Mouse (Mus musculus): ENCODE measurements around the gene Snrpa. TPM values are rescaled to one million over a fixed set of nuclear protein-coding genes. Genes with fewer than 3 reads are reported as not detected.
A peak's percentile ranks its signal among the peaks of the same experiment; 100 is the strongest.

Gene Snrpa
- polyA plus RNA-seq, 1 experiment from 2014 or later: 320 TPM

GRCm38 (mm10) chr7:27198779-27199178 lies 2.7 kb upstream of the Snrpa start:
- no peak for TF ChIP-seq CTCF (IDR thresholded peaks at IDR 0.05; ENCODE audit: low read depth)
- DNase-seq (no peak), ATAC-seq (ENCODE audit: insufficient read depth) (no peak)
- H3K9ac ChIP-seq: no peak overlapping the region
- H3K4me3 ChIP-seq (ENCODE audit: low read depth, low read length): no peak overlapping the region
- 89% methylated on average over 8 of the region's 8 CpGs for WGBS
- no peaks in the 10 kb centered on the region for H3K27me3 ChIP-seq (ENCODE audit: insufficient read depth, low read length)
- H3K27ac ChIP-seq (ENCODE audit: low read depth): no peak overlapping the region
- H3K4me2 ChIP-seq: no peak overlapping the region
- H3K36me3 ChIP-seq (ENCODE audit: insufficient read depth): peaks cover 38% of the 10 kb centered on the region
- peaks cover 5% of the 10 kb centered on the region for H3K4me1 ChIP-seq (ENCODE audit: insufficient read depth)
- no peaks in the 10 kb centered on the region for H3K9me3 ChIP-seq (ENCODE audit: low read depth, low read length)

- no peak overlapping the region for H3K4me2 ChIP-seq
- no peak for TF ChIP-seq CTCF (IDR thresholded peaks at IDR 0.05; ENCODE audit: low read depth)
- no peak overlapping the region for H3K27ac ChIP-seq (ENCODE audit: low read depth)
- H3K36me3 ChIP-seq (ENCODE audit: insufficient read depth): peaks cover 42% of the 10 kb centered on the region
- ATAC-seq (ENCODE audit: insufficient read depth): no peak
- H3K4me1 ChIP-seq (ENCODE audit: insufficient read depth): peaks cover 5% of the 10 kb centered on the region
- H3K27me3 ChIP-seq (ENCODE audit: insufficient read depth, low read length): no peaks in the 10 kb centered on the region
- H3K4me3 ChIP-seq (ENCODE audit: low read depth, low read length): no peak overlapping the region
- no peak for DNase-seq
- no peaks in the 10 kb centered on the region for H3K9me3 ChIP-seq (ENCODE audit: low read depth, low read length)
- H3K9ac ChIP-seq: no peak overlapping the region
Measured at GRCm38 (mm10) chr7:27198355-27198754, 2.3 kb upstream of the Snrpa start.

- H3K4me2 ChIP-seq: no peak overlapping the region
- DNase-seq (no peak), ATAC-seq (ENCODE audit: insufficient read depth) (no peak)
- no peak overlapping the region for H3K27ac ChIP-seq (ENCODE audit: low read depth)
- no peak for TF ChIP-seq CTCF (IDR thresholded peaks at IDR 0.05; ENCODE audit: low read depth)
- 90% methylated on average over 8 of the region's 8 CpGs for WGBS
- H3K9ac ChIP-seq: no peak overlapping the region
- peaks cover 5% of the 10 kb centered on the region for H3K4me1 ChIP-seq (ENCODE audit: insufficient read depth)
- no peak overlapping the region for H3K4me3 ChIP-seq (ENCODE audit: low read depth, low read length)
- no peaks in the 10 kb centered on the region for H3K9me3 ChIP-seq (ENCODE audit: low read depth, low read length)
- H3K27me3 ChIP-seq (ENCODE audit: insufficient read depth, low read length): no peaks in the 10 kb centered on the region
- peaks cover 42% of the 10 kb centered on the region for H3K36me3 ChIP-seq (ENCODE audit: insufficient read depth)
Measured at GRCm38 (mm10) chr7:27197634-27198033, 1.6 kb upstream of the Snrpa start.

GRCm38 (mm10) chr7:27197136-27197535 lies 1.1 kb upstream of the Snrpa start:
- Histone ChIP-seq H3K9me3 (ENCODE audit: low read depth, low read length) (no peaks in the 10 kb centered on the region), H3K27ac (ENCODE audit: low read depth) (no peak overlapping the region), H3K27me3 (ENCODE audit: insufficient read depth, low read length) (no peaks in the 10 kb centered on the region), H3K4me1 (ENCODE audit: insufficient read depth) (peaks cover 5% of the 10 kb centered on the region), H3K4me3 (ENCODE audit: low read depth, low read length) (no peak overlapping the region), H3K4me2 (no peak overlapping the region), H3K36me3 (ENCODE audit: insufficient read depth) (peaks cover 42% of the 10 kb centered on the region), H3K9ac (no peak overlapping the region)
- ATAC-seq (ENCODE audit: insufficient read depth) (no peak), DNase-seq (no peak)
- 87% methylated on average over 3 of the region's 3 CpGs for WGBS
- no peak for TF ChIP-seq CTCF (IDR thresholded peaks at IDR 0.05; ENCODE audit: low read depth)

- TF ChIP-seq CTCF (IDR thresholded peaks at IDR 0.05; ENCODE audit: low read depth): no peak
- H3K4me3 ChIP-seq (ENCODE audit: low read depth, low read length): peak overlapping the region; percentile 75; the same call in 1 of the 2 replicates
- no peak for DNase-seq
- peak overlapping the region; percentile 35 for H3K9ac ChIP-seq
- no peak for ATAC-seq (ENCODE audit: insufficient read depth)
- peaks cover 5% of the 10 kb centered on the region for H3K4me1 ChIP-seq (ENCODE audit: insufficient read depth)
- H3K27me3 ChIP-seq (ENCODE audit: insufficient read depth, low read length): no peaks in the 10 kb centered on the region
- H3K36me3 ChIP-seq (ENCODE audit: insufficient read depth): peaks cover 69% of the 10 kb centered on the region
- WGBS: 70% methylated on average over 4 of the region's 4 CpGs
- peak overlapping the region; percentile 77 for H3K4me2 ChIP-seq
- H3K27ac ChIP-seq (ENCODE audit: low read depth): no peak overlapping the region
- H3K9me3 ChIP-seq (ENCODE audit: low read depth, low read length): no peaks in the 10 kb centered on the region
Measured at GRCm38 (mm10) chr7:27193731-27194130, 2.3 kb downstream of the Snrpa start.

GRCm38 (mm10) chr7:27192434-27192833 lies 3.6 kb downstream of the Snrpa start:
- no peaks in the 10 kb centered on the region for H3K27me3 ChIP-seq (ENCODE audit: insufficient read depth, low read length)
- 94% methylated on average over 5 of the region's 5 CpGs for WGBS
- no peak overlapping the region for H3K9ac ChIP-seq
- no peak for TF ChIP-seq CTCF (IDR thresholded peaks at IDR 0.05; ENCODE audit: low read depth)
- no peak overlapping the region for H3K4me3 ChIP-seq (ENCODE audit: low read depth, low read length)
- H3K27ac ChIP-seq (ENCODE audit: low read depth): no peak overlapping the region
- H3K4me1 ChIP-seq (ENCODE audit: insufficient read depth): peaks cover 5% of the 10 kb centered on the region
- DNase-seq (no peak), ATAC-seq (ENCODE audit: insufficient read depth) (no peak)
- H3K4me2 ChIP-seq: no peak overlapping the region
- H3K36me3 ChIP-seq (ENCODE audit: insufficient read depth): peaks cover 76% of the 10 kb centered on the region
- no peaks in the 10 kb centered on the region for H3K9me3 ChIP-seq (ENCODE audit: low read depth, low read length)

GRCm38 (mm10) chr7:27189271-27189931 lies 6.7 kb downstream of the Snrpa start:
- ATAC-seq (ENCODE audit: insufficient read depth): no peak
- Histone ChIP-seq H3K9ac (no peak overlapping the region), H3K4me2 (no peak overlapping the region), H3K4me1 (ENCODE audit: insufficient read depth) (no peaks in the 10 kb centered on the region), H3K9me3 (ENCODE audit: low read depth, low read length) (no peaks in the 10 kb centered on the region), H3K27ac (ENCODE audit: low read depth) (no peak overlapping the region), H3K27me3 (ENCODE audit: insufficient read depth, low read length) (no peaks in the 10 kb centered on the region), H3K4me3 (ENCODE audit: low read depth, low read length) (no peak overlapping the region), H3K36me3 (ENCODE audit: insufficient read depth) (peaks cover 98% of the 10 kb centered on the region)
- no peak for DNase-seq
- 94% methylated on average over 10 of the region's 10 CpGs for WGBS
- peak; percentile 48 for TF ChIP-seq CTCF (IDR thresholded peaks at IDR 0.05; ENCODE audit: low read depth)
